Mouse (Mus musculus) lung, adult 18-20 months (tissue): ENCODE measurements around the gene Rtn4rl1.

ENCODE experiments used
- DNase-seq, 2 experiments: peaks; one replicate each; pipeline ENCODE4 v3.0.0; 2022; ENCODE audit warnings: mixed read lengths in 2 of 2

Rtn4rl1 gene

GRCm38 (mm10) chr11:75190371-75190724 is 3.2 kb upstream of the Rtn4rl1 start:
- peak; percentile 88 to 90 for DNase-seq

GRCm38 (mm10) chr11:75190905-75191441 is 2.6 kb upstream of the Rtn4rl1 start, which contains the start of gene Dph1:
TSS of gene Dph1 (minus strand) at chr11:75191241.
- DNase-seq = no peak

GRCm38 (mm10) chr11:75191841-75192240 is 1.7 kb upstream of the Rtn4rl1 start:
- no peak for DNase-seq

- peak; percentile 86 to 90 for DNase-seq
Observed at GRCm38 (mm10) chr11:75192336-75193214, 1.0 kb upstream of the Rtn4rl1 start.

GRCm38 (mm10) chr11:75194121-75194849 is 702 bp downstream of the Rtn4rl1 start:
- no peak for DNase-seq

- DNase-seq = peak; percentile 57 to 60
Observed at GRCm38 (mm10) chr11:75194850-75195461, 1.4 kb downstream of the Rtn4rl1 start.

GRCm38 (mm10) chr11:75196131-75196530 is 2.5 kb downstream of the Rtn4rl1 start:
- DNase-seq = no peak

GRCm38 (mm10) chr11:75197956-75198355 is 4.4 kb downstream of the Rtn4rl1 start:
- DNase-seq = no peak

GRCm38 (mm10) chr11:75198792-75199191 is 5.2 kb downstream of the Rtn4rl1 start:
- DNase-seq = no peak

GRCm38 (mm10) chr11:75199951-75200350 is 6.4 kb downstream of the Rtn4rl1 start:
- DNase-seq = no peak

- no peak for DNase-seq
Observed at GRCm38 (mm10) chr11:75200935-75201334, 7.4 kb downstream of the Rtn4rl1 start.

- DNase-seq = no peak
Observed at GRCm38 (mm10) chr11:75201721-75202120, 8.1 kb downstream of the Rtn4rl1 start.

- no peak for DNase-seq
Observed at GRCm38 (mm10) chr11:75203926-75204325, 10.3 kb downstream of the Rtn4rl1 start.

GRCm38 (mm10) chr11:75204472-75204871 is 10.9 kb downstream of the Rtn4rl1 start:
- no peak for DNase-seq

- DNase-seq = no peak
Observed at GRCm38 (mm10) chr11:75206347-75206746, 12.8 kb downstream of the Rtn4rl1 start.

- DNase-seq = no peak
Observed at GRCm38 (mm10) chr11:75209363-75209762, 15.8 kb downstream of the Rtn4rl1 start.

- no peak for DNase-seq
Observed at GRCm38 (mm10) chr11:75210093-75210492, 16.5 kb downstream of the Rtn4rl1 start.

- DNase-seq = no peak
Observed at GRCm38 (mm10) chr11:75210755-75211154, 17.2 kb downstream of the Rtn4rl1 start.

GRCm38 (mm10) chr11:75212031-75212667 is 18.6 kb downstream of the Rtn4rl1 start:
- DNase-seq = no peak

GRCm38 (mm10) chr11:75212876-75213275 is 19.3 kb downstream of the Rtn4rl1 start:
- DNase-seq = no peak

- peak; percentile 66 to 79 for DNase-seq
Observed at GRCm38 (mm10) chr11:75213372-75214080, 19.9 kb downstream of the Rtn4rl1 start.
